Comparison of ENCODE assay signal across 10 mouse cellular contexts in genomic region chr8:104640241-104640640, GRCm38 (mm10). TPM values are rescaled to one million over a fixed set of nuclear protein-coding genes. Genes with fewer than 3 reads are reported as not detected.
A peak's percentile ranks its signal among the peaks of the same experiment; 100 is the strongest.
DNase-seq lines count a peak whose midpoint lies in the region; ATAC-seq and TF ChIP-seq lines count a peak whose summit lies in the region.
"Had no signal": no experiment of that assay in that cellular context is flagged by ENCODE, and none has a peak within 500 bp of the region (broad histone marks: within the 10 kb centered on the region; RNA-seq: fewer than 3 reads in every experiment).

No protein-coding gene starts in this region.

- H3K27ac ChIP-seq in heart, embryonic 13.5 days (replicated peaks), result peak overlapping the region; percentile 83
- H3K27ac ChIP-seq in ES-E14 (ENCODE audit: insufficient read depth, low read depth, low read length, poor library complexity, severe bottlenecking), result no peak overlapping the region
- H3K27ac ChIP-seq in hindbrain, embryonic 12.5 days, result no peak overlapping the region
- no peak overlapping the region for H3K27ac ChIP-seq in midbrain, embryonic 12.5 days (replicated peaks)

- H3K9me3 ChIP-seq in heart, embryonic 13.5 days, result no peaks in the 10 kb centered on the region
- H3K9me3 ChIP-seq in ES-E14 (ENCODE audit: control insufficient read depth, insufficient read depth, low read depth, low read length), result no peaks in the 10 kb centered on the region
- H3K9me3 ChIP-seq in hindbrain, embryonic 12.5 days (replicated peaks), result no peaks in the 10 kb centered on the region
- H3K9me3 ChIP-seq in midbrain, embryonic 12.5 days, result no peaks in the 10 kb centered on the region

- no peak for ATAC-seq in heart, embryonic 13.5 days (ENCODE audit: extremely low read depth, insufficient number of reproducible peaks, low FRiP score, low TSS enrichment)
- ATAC-seq in hindbrain, embryonic 12.5 days (ENCODE audit: low FRiP score), result no peak
- no peak for ATAC-seq in midbrain, embryonic 12.5 days (ENCODE audit: low FRiP score, low read depth)
- ATAC-seq in inflammation-experienced regulatory T-cells, adult 6 months, result no peak

- H3K4me2 ChIP-seq in heart, embryonic 13.5 days, result peak overlapping the region; percentile 88
- H3K4me2 ChIP-seq in hindbrain, embryonic 12.5 days (replicated peaks), result peak overlapping the region; percentile 89
- peak overlapping the region; percentile 92 for H3K4me2 ChIP-seq in midbrain, embryonic 12.5 days (replicated peaks)

- H3K27me3 ChIP-seq in heart, embryonic 13.5 days (replicated peaks), result no peaks in the 10 kb centered on the region
- H3K27me3 ChIP-seq in hindbrain, embryonic 12.5 days, result no peaks in the 10 kb centered on the region
- no peaks in the 10 kb centered on the region for H3K27me3 ChIP-seq in midbrain, embryonic 12.5 days

- WGBS in heart, embryonic 13.5 days, result 71% methylated on average over 7 of the region's 7 CpGs
- WGBS in hindbrain, embryonic 12.5 days, result 82% methylated on average over 7 of the region's 7 CpGs
- WGBS in midbrain, embryonic 12.5 days, result 88% methylated on average over 7 of the region's 7 CpGs

- H3K4me1 ChIP-seq in heart, embryonic 13.5 days, result peaks cover 20% of the 10 kb centered on the region
- peaks cover 0 to 3% of the 10 kb centered on the region in 2 experiments; a peak in 1 of 4 replicates for H3K4me1 ChIP-seq in ES-E14 (ENCODE audit: control insufficient read depth in 2 of 2, insufficient read depth in 2 of 2, low read length in 2 of 2, poor library complexity in 1 of 2)
- H3K4me1 ChIP-seq in hindbrain, embryonic 12.5 days, result peaks cover 16% of the 10 kb centered on the region
- peaks cover 19% of the 10 kb centered on the region for H3K4me1 ChIP-seq in midbrain, embryonic 12.5 days

- DNase-seq in heart, adult 8-10 months (ENCODE audit: low spot score), result no peak
- DNase-seq in ES-E14 (ENCODE audit: low read depth, low spot score), result no peak
- DNase-seq in gastrocnemius, postnatal 4 days (ENCODE audit: low spot score in 2 of 2), result no peak
- no peak for DNase-seq in lung, postnatal 4 days
- DNase-seq: spleen, adult 18-20 months had no signal

- H3K36me3 ChIP-seq in heart, embryonic 13.5 days, result peaks cover 48% of the 10 kb centered on the region
- H3K36me3 ChIP-seq in ES-E14 (ENCODE audit: control insufficient read depth, insufficient read depth, low read length, poor library complexity, severe bottlenecking), result no peaks in the 10 kb centered on the region
- peaks cover 22% of the 10 kb centered on the region for H3K36me3 ChIP-seq in hindbrain, embryonic 12.5 days
- H3K36me3 ChIP-seq in midbrain, embryonic 12.5 days, result peaks cover 18% of the 10 kb centered on the region; the same call in 1 of the 2 replicates

- peak overlapping the region; percentile 95 for H3K9ac ChIP-seq in heart, embryonic 13.5 days
- peak overlapping the region; percentile 87; the same call in 1 of the 2 replicates for H3K9ac ChIP-seq in ES-E14 (ENCODE audit: insufficient read depth, low read depth, low read length, poor library complexity, severe bottlenecking)
- peak overlapping the region; percentile 83 for H3K9ac ChIP-seq in hindbrain, embryonic 12.5 days
- H3K9ac ChIP-seq in midbrain, embryonic 12.5 days (replicated peaks), result peak overlapping the region; percentile 88; the same call in 1 of the 2 replicates

- peak overlapping the region; percentile 95 for H3K4me3 ChIP-seq in heart, embryonic 13.5 days
- peak overlapping the region in 1 of 2 experiments; percentile 92; a peak in 1 of 4 replicates for H3K4me3 ChIP-seq in ES-E14 (ENCODE audit: insufficient read depth in 1 of 2, low read depth in 1 of 2, low read length in 2 of 2, poor library complexity in 1 of 2, severe bottlenecking in 1 of 2)
- H3K4me3 ChIP-seq in hindbrain, embryonic 12.5 days, result peak overlapping the region; percentile 81; the same call in 1 of the 2 replicates
- H3K4me3 ChIP-seq in midbrain, embryonic 12.5 days, result peak overlapping the region; percentile 87

- in situ Hi-C loops in ES-E14 (cut with MboI; ENCODE audit: low sequenced_read_pairs in 2 of 2, unreplicated experiment in 2 of 2), result loop anchor here in 1 of 2 experiments (25.0 kb wide), 1 partner anchor 622 kb away; the partner anchor contains the start of genes B3gnt9, Fbxl8, Hsf4 and Tradd

TF ChIP-seq in ES-E14, 5 proteins besides CTCF, POLR2A, EP300 and RAD21:
- TF ChIP-seq HCFC1 (IDR thresholded peaks at IDR 0.05; ENCODE audit: borderline replicate concordance, insufficient read depth, low read length), result no peak
- TF ChIP-seq CHD2 (IDR thresholded peaks at IDR 0.05; ENCODE audit: low read depth, low read length), result no peak
- no peak for TF ChIP-seq ZNF384 (IDR thresholded peaks at IDR 0.05; ENCODE audit: low read depth, low read length)
- TF ChIP-seq ZC3H11A (IDR thresholded peaks at IDR 0.05; ENCODE audit: borderline replicate concordance, low read depth, low read length), result no peak

RNA-seq across cellular contexts. Expression of gene Ciao2b, which starts 1.5 kb away (rescaled TPM):
- 186 and 228 TPM in 2 replicates for polyA plus RNA-seq in heart, embryonic 13.5 days (2015; fragmentation: Nextera tagmentation; extraction: Ambion mirVana)
- total RNA-seq in heart, adult 8-10 months (2022), result 10 to 100 TPM; 65.5 to 84.7 (median 73.7) TPM
- 71.9 and 81.9 TPM in 2 replicates for total RNA-seq in ES-E14 (2012; rRNA removed)
- 98.9 and 107 TPM in 2 replicates for polyA plus RNA-seq in hindbrain, embryonic 12.5 days (2016; fragmentation: Nextera tagmentation; extraction: Ambion mirVana)
- polyA plus RNA-seq in midbrain, embryonic 12.5 days (2016; fragmentation: Nextera tagmentation; extraction: Ambion mirVana), result 107 and 108 TPM in 2 replicates
- 100 to 1,000 TPM; 101 to 136 (median 117) TPM for polyA plus RNA-seq in inflammation-experienced regulatory T-cells, adult 6 months (2017; shearing (Covaris generic))
- total RNA-seq in gastrocnemius, postnatal 4 days (2021), result 10 to 100 TPM; 51.6 to 58.9 TPM

RNA-seq across cellular contexts. Expression of gene Rrad, which starts 9.1 kb away (rescaled TPM):
- polyA plus RNA-seq in heart, embryonic 13.5 days (2015; fragmentation: Nextera tagmentation; extraction: Ambion mirVana), result 285 and 323 TPM in 2 replicates
- 100 to 1,000 TPM; 215 to 381 (median 317) TPM for total RNA-seq in heart, adult 8-10 months (2022)
- 2.7 and 3.4 TPM in 2 replicates for total RNA-seq in ES-E14 (2012; rRNA removed)
- 1.9 and 3.8 TPM in 2 replicates for polyA plus RNA-seq in hindbrain, embryonic 12.5 days (2016; fragmentation: Nextera tagmentation; extraction: Ambion mirVana)
- 1.9 and 2.8 TPM in 2 replicates for polyA plus RNA-seq in midbrain, embryonic 12.5 days (2016; fragmentation: Nextera tagmentation; extraction: Ambion mirVana)
- 10 to 100 TPM; 10.3 to 14.0 (median 11.0) TPM for polyA plus RNA-seq in inflammation-experienced regulatory T-cells, adult 6 months (2017; shearing (Covaris generic))
- total RNA-seq in gastrocnemius, postnatal 4 days (2021), result 10 to 100 TPM; 93.9 to 98.3 TPM

RNA-seq across cellular contexts. Expression of gene Cdh16, which starts 16.0 kb away (rescaled TPM):
- polyA plus RNA-seq in heart, embryonic 13.5 days (2015; fragmentation: Nextera tagmentation; extraction: Ambion mirVana), result 18.2 and 18.4 TPM in 2 replicates
- total RNA-seq in heart, adult 8-10 months (2022), result 1 to 10 TPM; 3.7 to 8.2 (median 6.5) TPM
- total RNA-seq in ES-E14 (2012; rRNA removed), result not detected in 2 replicates
- polyA plus RNA-seq in hindbrain, embryonic 12.5 days (2016; fragmentation: Nextera tagmentation; extraction: Ambion mirVana), result not detected in 2 replicates
- not detected in 2 replicates for polyA plus RNA-seq in midbrain, embryonic 12.5 days (2016; fragmentation: Nextera tagmentation; extraction: Ambion mirVana)
- not detected for polyA plus RNA-seq in inflammation-experienced regulatory T-cells, adult 6 months (2017; shearing (Covaris generic))
- 1 to 10 TPM; 1.9 to 2.4 TPM for total RNA-seq in gastrocnemius, postnatal 4 days (2021)
- total RNA-seq: layer of hippocampus, adult 18-20 months had no signal

RNA-seq across cellular contexts. Expression of gene Pdp2, which starts 49.0 kb away (rescaled TPM):
- polyA plus RNA-seq in heart, embryonic 13.5 days (2015; fragmentation: Nextera tagmentation; extraction: Ambion mirVana), result 7.1 and 7.3 TPM in 2 replicates
- total RNA-seq in heart, adult 8-10 months (2022), result 10 to 100 TPM; 24.1 to 44.1 (median 34.9) TPM
- total RNA-seq in ES-E14 (2012; rRNA removed), result 11.2 and 13.5 TPM in 2 replicates
- polyA plus RNA-seq in hindbrain, embryonic 12.5 days (2016; fragmentation: Nextera tagmentation; extraction: Ambion mirVana), result 13.7 and 14.9 TPM in 2 replicates
- 14.7 and 15.8 TPM in 2 replicates for polyA plus RNA-seq in midbrain, embryonic 12.5 days (2016; fragmentation: Nextera tagmentation; extraction: Ambion mirVana)
- polyA plus RNA-seq in inflammation-experienced regulatory T-cells, adult 6 months (2017; shearing (Covaris generic)), result 10 to 100 TPM; 13.9 to 19.6 (median 17.5) TPM
- total RNA-seq in gastrocnemius, postnatal 4 days (2021), result 1 to 10 TPM; 5.9 to 6.9 TPM

Comparison
In these comparisons a context has a peak if more than half of its experiments do, and no peak if none do; other contexts are left out.
1. RNA of gene Rrad, which starts 9.1 kb away (polyA plus RNA-seq): 285 to 323 TPM in heart, embryonic 13.5 days; 10.3 to 14.0 TPM in inflammation-experienced regulatory T-cells, adult 6 months, 1.9 to 2.8 TPM in midbrain, embryonic 12.5 days and 1.9 to 3.8 TPM in hindbrain, embryonic 12.5 days; every median in the first group is over 10 times any median in the second.
2. RNA of gene Cdh16, which starts 16.0 kb away (polyA plus RNA-seq): 18.2 to 18.4 TPM in heart, embryonic 13.5 days; not detected in hindbrain, embryonic 12.5 days, not detected in midbrain, embryonic 12.5 days and not detected in inflammation-experienced regulatory T-cells, adult 6 months; every median in the first group is over 10 times any median in the second.
3. Peak in every context shown above with its lines, with median percentiles within 50 percentile points of each other: H3K4me2 ChIP-seq and H3K9ac ChIP-seq.